Mouse (Mus musculus): Measurements from ENCODE around the gene Myo15b. TPM values are rescaled to one million over a fixed set of nuclear protein-coding genes. Genes with fewer than 3 reads are reported as not detected.

Gene Myo15b
- polyA plus RNA-seq, 1 experiment from 2014 or later: 0.08 TPM

GRCm38 (mm10) chr11:115939690-115940329 lies 81.6 kb downstream of the Myo15b start:
- 39% methylated on average over 6 of the region's 6 CpGs for WGBS
- H3K4me1 ChIP-seq (replicated peaks): peaks cover 11% of the 10 kb centered on the region
- H3K9ac ChIP-seq (replicated peaks): no peak overlapping the region
- H3K4me3 ChIP-seq (replicated peaks): no peak overlapping the region
- peaks cover 83% of the 10 kb centered on the region for H3K36me3 ChIP-seq
- H3K27ac ChIP-seq: no peak overlapping the region
- no peaks in the 10 kb centered on the region for H3K27me3 ChIP-seq
- no peaks in the 10 kb centered on the region for H3K9me3 ChIP-seq
- no peak for ATAC-seq
- H3K4me2 ChIP-seq (replicated peaks): no peak overlapping the region

GRCm38 (mm10) chr11:115941980-115942379 lies 83.8 kb downstream of the Myo15b start:
- WGBS: 89% methylated on average over 7 of the region's 7 CpGs
- peaks cover 90% of the 10 kb centered on the region for H3K36me3 ChIP-seq
- no peak overlapping the region for H3K9ac ChIP-seq (replicated peaks)
- no peak overlapping the region for H3K4me2 ChIP-seq (replicated peaks)
- H3K4me1 ChIP-seq (replicated peaks): no peaks in the 10 kb centered on the region
- no peak overlapping the region for H3K4me3 ChIP-seq (replicated peaks)
- no peaks in the 10 kb centered on the region for H3K9me3 ChIP-seq
- no peaks in the 10 kb centered on the region for H3K27me3 ChIP-seq
- ATAC-seq: no peak
- no peak overlapping the region for H3K27ac ChIP-seq

Other genes with a start within 250 kb of the Myo15b start
- 8.8 and 10.5 TPM in 2 replicates for gene Mif4gd, start 245.4 kb upstream of the Myo15b start, polyA plus RNA-seq (2015; fragmentation: Nextera tagmentation; extraction: Ambion mirVana)
- gene Slc25a19, start 230.1 kb upstream of the Myo15b start, polyA plus RNA-seq (2015; fragmentation: Nextera tagmentation; extraction: Ambion mirVana): 32.6 and 35.4 TPM in 2 replicates
- gene Grb2, start 149.8 kb upstream of the Myo15b start, polyA plus RNA-seq (2015; fragmentation: Nextera tagmentation; extraction: Ambion mirVana): 165 and 176 TPM in 2 replicates
- 29.9 and 31.0 TPM in 2 replicates for gene Tmem94, start 93.0 kb upstream of the Myo15b start, polyA plus RNA-seq (2015; fragmentation: Nextera tagmentation; extraction: Ambion mirVana)
- 10.3 and 12.3 TPM in 2 replicates for gene Caskin2, start 44.8 kb upstream of the Myo15b start, polyA plus RNA-seq (2015; fragmentation: Nextera tagmentation; extraction: Ambion mirVana)
- 24.8 and 25.8 TPM in 2 replicates for gene Tsen54, start 43.7 kb upstream of the Myo15b start, polyA plus RNA-seq (2015; fragmentation: Nextera tagmentation; extraction: Ambion mirVana)
- gene Llgl2, start 34.4 kb upstream of the Myo15b start, polyA plus RNA-seq (2015; fragmentation: Nextera tagmentation; extraction: Ambion mirVana): 0.66 and 0.76 TPM in 2 replicates
- 0.97 and 1.4 TPM in 2 replicates for gene Smim5, start 41.6 kb downstream of the Myo15b start, polyA plus RNA-seq (2015; fragmentation: Nextera tagmentation; extraction: Ambion mirVana)
- gene Smim6, start 53.6 kb downstream of the Myo15b start, polyA plus RNA-seq (2015; fragmentation: Nextera tagmentation; extraction: Ambion mirVana): 0.84 and 0.93 TPM in 2 replicates
- gene Sap30bp, start 74.9 kb downstream of the Myo15b start, polyA plus RNA-seq (2015; fragmentation: Nextera tagmentation; extraction: Ambion mirVana): 52.7 and 53.8 TPM in 2 replicates
- 28.3 and 29.2 TPM in 2 replicates for gene Recql5, start 75.1 kb downstream of the Myo15b start, polyA plus RNA-seq (2015; fragmentation: Nextera tagmentation; extraction: Ambion mirVana)
- 0.15 and 0.43 TPM in 2 replicates for gene Itgb4, start 116.3 kb downstream of the Myo15b start, polyA plus RNA-seq (2015; fragmentation: Nextera tagmentation; extraction: Ambion mirVana)
- gene Galk1, start 154.3 kb downstream of the Myo15b start, polyA plus RNA-seq (2015; fragmentation: Nextera tagmentation; extraction: Ambion mirVana): 49.2 and 58.9 TPM in 2 replicates
- 2,611 and 2,977 TPM in 2 replicates for gene H3f3b, start 169.6 kb downstream of the Myo15b start, polyA plus RNA-seq (2015; fragmentation: Nextera tagmentation; extraction: Ambion mirVana)
- 41.1 and 43.7 TPM in 2 replicates for gene Unk, start 171.9 kb downstream of the Myo15b start, polyA plus RNA-seq (2015; fragmentation: Nextera tagmentation; extraction: Ambion mirVana)
- 1.2 TPM in 2 replicates for gene Unc13d, start 219.6 kb downstream of the Myo15b start, polyA plus RNA-seq (2015; fragmentation: Nextera tagmentation; extraction: Ambion mirVana)
- gene Wbp2, start 228.6 kb downstream of the Myo15b start, polyA plus RNA-seq (2015; fragmentation: Nextera tagmentation; extraction: Ambion mirVana): 128 and 132 TPM in 2 replicates

All from midbrain, embryonic 13.5 days (tissue).